Mouse (Mus musculus): ENCODE measurements around the gene Lrwd1. TPM values are rescaled to one million over a fixed set of nuclear protein-coding genes. Genes with fewer than 3 reads are reported as not detected.

Gene Lrwd1
- total RNA-seq, 1 experiment from 2014 or later, result 57.0 TPM

- ATAC-seq (replicated peaks; ENCODE audit: low read depth, poor library complexity, severe bottlenecking), result no peak
Measured at GRCm38 (mm10) chr5:136098536-136098935, 37.3 kb downstream of the Lrwd1 start.

- no peak for ATAC-seq (replicated peaks; ENCODE audit: low read depth, poor library complexity, severe bottlenecking)
Measured at GRCm38 (mm10) chr5:136095089-136095488, 40.8 kb downstream of the Lrwd1 start.

- ATAC-seq (replicated peaks; ENCODE audit: low read depth, poor library complexity, severe bottlenecking), result peak; percentile 88
Measured at GRCm38 (mm10) chr5:136094249-136095010, 41.4 kb downstream of the Lrwd1 start.

GRCm38 (mm10) chr5:136091927-136092326, 43.9 kb downstream of the Lrwd1 start:
- no peak for ATAC-seq (replicated peaks; ENCODE audit: low read depth, poor library complexity, severe bottlenecking)

DNA sequence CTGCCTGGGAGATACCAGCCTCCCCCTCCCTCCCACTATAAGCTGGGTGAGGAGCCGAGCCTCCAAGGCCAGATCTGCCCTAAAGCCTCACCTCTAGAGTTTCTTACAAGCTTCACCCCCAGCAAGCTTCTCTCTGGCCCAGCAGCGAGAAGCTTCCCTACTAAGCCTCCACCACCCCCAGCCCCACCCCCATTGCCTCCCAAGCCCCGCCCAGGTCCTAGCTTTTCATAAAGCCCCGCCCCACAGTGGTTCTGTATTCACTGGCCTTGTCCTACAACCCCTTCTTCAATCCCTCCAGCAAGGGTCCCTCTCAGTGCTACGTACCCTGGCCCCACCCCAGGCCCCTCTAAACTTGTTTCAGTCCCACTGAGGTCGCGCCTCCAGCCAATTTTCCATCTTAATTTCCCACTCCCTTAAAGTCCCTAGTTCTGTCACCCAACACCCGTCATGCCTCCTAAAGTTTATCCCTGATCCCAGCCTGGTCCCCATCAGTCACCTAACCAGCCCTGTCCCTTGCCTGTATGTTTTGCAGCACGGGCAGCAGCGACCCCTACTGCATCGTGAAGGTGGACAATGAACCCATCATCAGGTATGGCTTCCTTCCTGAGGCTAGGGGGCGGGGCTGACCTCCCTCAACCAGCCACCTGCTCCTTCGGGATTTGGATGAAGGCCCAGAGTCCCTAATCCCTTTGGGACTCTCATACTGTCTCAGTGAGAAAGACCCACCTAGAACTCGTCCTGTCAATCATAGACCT, 46.9 kb downstream of the Lrwd1 start:
- ATAC-seq (replicated peaks; ENCODE audit: low read depth, poor library complexity, severe bottlenecking), result no peak

DNA sequence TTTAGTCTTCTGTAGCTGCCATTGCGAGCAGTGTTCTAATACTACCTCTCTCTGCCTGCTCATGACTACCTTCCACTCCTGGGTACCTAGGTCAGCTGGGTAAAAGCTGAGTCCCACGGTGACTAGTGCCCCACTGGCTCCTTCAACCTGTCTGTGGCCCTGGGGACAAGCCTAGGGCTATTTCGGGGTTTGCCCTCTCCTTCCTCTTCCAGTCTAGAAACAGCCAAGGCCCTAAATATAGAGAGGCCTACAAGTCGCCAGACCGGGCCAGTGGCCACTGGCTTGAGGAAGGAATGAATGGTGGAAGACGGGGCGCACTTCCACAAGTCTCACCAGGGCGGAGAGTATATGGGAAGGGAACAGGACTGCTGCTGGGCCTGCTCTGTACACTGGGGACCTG, 49.6 kb downstream of the Lrwd1 start:
- no peak for ATAC-seq (replicated peaks; ENCODE audit: low read depth, poor library complexity, severe bottlenecking)

DNA sequence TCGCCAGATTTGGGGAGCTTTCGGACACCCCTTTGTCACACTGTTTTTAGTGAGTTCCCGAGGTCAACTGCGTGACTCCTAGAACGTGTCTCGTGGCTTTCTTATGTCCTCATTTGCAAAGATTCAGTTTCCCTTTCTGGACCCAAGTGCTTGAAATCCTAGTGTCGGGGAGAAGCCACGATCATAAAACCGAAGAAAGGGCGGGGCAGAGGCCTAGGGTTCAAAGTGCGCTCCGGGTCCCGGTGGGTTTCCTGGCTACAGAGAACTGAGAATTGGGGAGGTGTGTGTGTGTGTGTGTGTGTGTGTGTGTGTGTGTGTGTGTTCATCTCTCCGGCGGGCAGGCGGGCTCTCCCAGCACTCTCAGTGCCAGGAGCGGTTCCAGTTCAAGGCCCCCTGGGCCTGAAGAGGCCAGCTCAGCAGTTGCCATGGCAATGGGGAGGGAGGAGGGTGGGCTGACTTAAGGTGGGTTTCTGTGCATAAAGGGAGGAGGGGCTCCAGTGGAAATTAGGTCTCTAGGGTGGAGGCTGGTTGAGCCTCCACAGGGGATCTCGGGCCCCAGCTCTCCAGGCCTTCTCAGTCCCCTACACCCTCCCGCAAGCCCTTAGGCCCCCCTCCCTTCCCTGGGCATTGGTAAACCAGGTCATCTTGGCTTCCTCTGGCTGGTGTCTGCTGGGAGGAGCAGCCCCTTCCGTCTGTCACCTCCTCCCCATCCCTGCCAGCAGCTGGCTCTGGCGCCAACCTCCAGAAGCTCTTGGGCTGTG, 50.8 kb downstream of the Lrwd1 start:
- ATAC-seq (replicated peaks; ENCODE audit: low read depth, poor library complexity, severe bottlenecking), result 0 out of 2 replicates have a peak, but pooled peaks have one; percentile 13

- no peak for ATAC-seq (replicated peaks; ENCODE audit: low read depth, poor library complexity, severe bottlenecking)
Measured at GRCm38 (mm10) chr5:136084144-136084881, 51.6 kb downstream of the Lrwd1 start.

DNA sequence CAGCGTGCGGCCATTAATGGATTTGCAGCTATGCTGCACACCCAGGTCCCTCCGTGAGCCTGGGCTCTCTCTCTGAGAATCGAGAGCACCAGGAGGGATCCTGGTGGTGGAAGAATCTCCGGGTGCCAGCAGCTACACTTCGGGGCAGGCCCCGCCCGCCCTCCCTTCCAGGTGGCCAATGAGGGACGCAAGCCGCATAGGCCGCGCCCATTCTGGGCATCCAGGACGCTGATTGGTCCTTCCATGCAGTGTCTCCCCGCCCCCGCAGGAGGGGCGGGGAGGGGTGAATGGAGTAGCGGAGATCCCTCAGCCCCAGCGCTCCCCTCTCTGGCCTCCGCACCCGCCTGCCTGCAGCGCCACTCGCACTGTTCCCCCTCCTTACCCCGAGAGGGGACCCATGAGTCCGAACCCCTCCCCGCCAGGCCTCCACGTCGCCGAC, 52.2 kb downstream of the Lrwd1 start, which contains the start of gene Rasa4:
Gene Rasa4, plus strand, starts transcription at position 248 of the 439 bp plus-strand sequence.
- peak; percentile 96 for ATAC-seq (replicated peaks; ENCODE audit: low read depth, poor library complexity, severe bottlenecking)

DNA sequence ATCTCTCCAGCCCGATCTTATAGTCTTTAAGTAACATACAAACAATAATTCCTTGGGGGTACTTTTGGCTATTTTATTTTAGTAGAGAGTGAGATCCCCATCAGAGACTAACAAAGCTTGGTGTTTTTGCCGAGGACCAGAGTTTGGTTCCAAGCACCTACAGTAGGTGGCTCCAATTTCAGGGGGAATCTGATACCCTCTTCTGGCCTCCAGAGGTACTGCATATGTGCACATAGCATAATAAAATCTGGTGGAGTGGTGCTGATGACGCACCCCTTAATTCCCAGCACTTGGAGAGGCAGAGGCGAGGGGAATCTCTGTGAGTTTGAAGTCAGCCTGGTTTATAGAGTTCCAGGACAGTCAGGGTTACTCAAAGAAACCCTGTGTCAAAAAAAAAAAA, 53.5 kb downstream of the Lrwd1 start:
- no peak for ATAC-seq (replicated peaks; ENCODE audit: low read depth, poor library complexity, severe bottlenecking)

DNA sequence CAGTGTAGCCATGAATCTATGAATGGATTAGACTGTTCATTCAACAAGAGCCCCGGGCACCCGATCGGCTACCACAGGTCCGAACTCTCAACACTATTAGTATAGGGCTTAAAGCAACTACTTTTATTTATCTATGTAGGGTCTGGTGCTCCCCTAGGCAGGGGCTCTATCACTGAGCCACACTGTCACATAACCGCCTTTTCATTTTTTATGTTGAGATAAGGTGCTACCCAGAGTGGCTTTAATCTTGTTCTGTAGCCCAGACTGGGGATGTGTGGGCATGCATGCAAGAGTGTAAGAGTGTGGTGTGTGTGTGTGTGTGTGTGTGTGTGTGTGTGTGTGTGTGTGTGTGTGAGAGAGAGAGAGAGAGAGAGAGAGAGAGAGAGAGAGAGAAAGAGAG, 57.7 kb downstream of the Lrwd1 start:
- ATAC-seq (replicated peaks; ENCODE audit: low read depth, poor library complexity, severe bottlenecking), result no peak

- ATAC-seq (replicated peaks; ENCODE audit: low read depth, poor library complexity, severe bottlenecking), result 0 out of 2 replicates have a peak, but pooled peaks have one; percentile 26
Measured at GRCm38 (mm10) chr5:136077001-136077550, 58.8 kb downstream of the Lrwd1 start.

- no peak for ATAC-seq (replicated peaks; ENCODE audit: low read depth, poor library complexity, severe bottlenecking)
Measured at GRCm38 (mm10) chr5:136076284-136076683, 59.6 kb downstream of the Lrwd1 start.

- ATAC-seq (replicated peaks; ENCODE audit: low read depth, poor library complexity, severe bottlenecking), result peak; percentile 23; the same call in 1 of the 2 replicates
Measured at GRCm38 (mm10) chr5:136075076-136075475, 60.8 kb downstream of the Lrwd1 start.

DNA sequence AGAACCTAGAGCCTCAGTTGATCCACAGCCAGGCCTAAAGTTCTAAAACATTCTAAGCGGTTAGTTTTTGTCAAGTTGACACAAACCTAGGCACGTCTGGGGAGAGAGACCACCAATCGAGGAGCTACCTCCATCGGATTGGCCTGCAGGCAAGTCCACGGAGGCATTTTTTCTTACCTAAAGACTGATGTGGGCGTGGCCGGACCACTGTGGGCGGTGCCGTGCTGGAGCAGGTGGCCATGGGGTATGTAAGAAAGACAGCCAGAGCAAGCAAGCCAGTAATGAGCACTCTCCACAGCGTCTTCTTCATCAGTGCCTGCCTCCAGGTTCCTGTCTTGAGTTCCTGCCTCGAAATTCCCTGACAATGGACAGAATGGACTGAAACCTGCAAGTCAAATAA, 62.3 kb downstream of the Lrwd1 start:
- no peak for ATAC-seq (replicated peaks; ENCODE audit: low read depth, poor library complexity, severe bottlenecking)

DNA sequence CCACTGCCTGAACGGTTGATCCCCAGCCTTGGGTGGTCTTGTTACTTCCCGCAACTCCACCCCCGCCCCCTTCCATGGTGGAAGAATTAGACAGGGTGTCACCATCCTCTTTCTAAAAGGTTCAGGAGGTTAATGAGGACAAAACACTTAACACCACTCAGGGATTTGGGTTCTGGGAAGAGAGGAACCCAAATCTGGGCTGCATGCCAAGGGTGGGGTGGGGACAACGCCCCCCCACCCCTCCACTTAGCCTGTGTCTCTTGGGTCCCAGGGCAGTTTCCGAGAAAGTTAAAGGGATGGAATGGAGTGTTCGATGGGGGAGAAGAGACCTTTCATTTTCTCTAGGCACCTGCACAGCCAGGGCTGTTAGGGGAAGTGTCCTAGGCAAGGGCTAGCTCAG, 62.8 kb downstream of the Lrwd1 start:
- no peak for ATAC-seq (replicated peaks; ENCODE audit: low read depth, poor library complexity, severe bottlenecking)
